Mouse (Mus musculus): ENCODE results near the gene Poldip3.

DNA sequence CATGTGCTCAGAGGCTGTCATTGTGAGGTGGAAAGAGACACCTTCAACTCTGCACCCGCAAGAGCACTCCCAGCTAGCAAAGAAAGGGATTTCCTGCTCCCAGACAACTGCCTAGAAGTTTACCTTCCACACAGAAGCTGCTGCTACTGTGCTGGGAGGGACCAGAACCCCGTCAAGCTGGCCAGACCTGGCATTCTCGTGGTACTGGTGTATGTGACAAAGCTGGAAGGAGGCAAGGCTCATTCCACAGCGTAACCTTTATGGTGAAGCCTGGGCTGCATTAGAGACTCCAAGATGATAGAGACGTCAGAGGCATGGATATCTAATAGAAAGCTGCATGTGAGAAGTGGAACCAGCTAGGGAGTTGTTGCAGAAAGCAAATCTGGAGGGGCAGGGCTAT is 24.6 kb downstream of the Poldip3 start:
- TF ChIP-seq CTCF (IDR thresholded peaks at IDR 0.05; ENCODE audit: low read depth, low read length) (no peak), EP300 (IDR thresholded peaks at IDR 0.05; ENCODE audit: insufficient read depth, low read depth, low read length) (no peak), POLR2A (IDR thresholded peaks at IDR 0.05; ENCODE audit: insufficient read depth, low read length) (no peak)

Measured in ES-Bruce4 (cell line).